Mouse (Mus musculus) stomach, postnatal 0 days (tissue): ENCODE results near the gene Igsf21. TPM values are rescaled to one million over a fixed set of nuclear protein-coding genes. Genes with fewer than 3 reads are reported as not detected.

Source experiments
- ATAC-seq: fragments of 200-750 bp; cut with Nextera tagmentation; 2 replicates; pipeline ENCODE4 v1.8.0; 2017; ENCODE audit not compliant: low FRiP score, low TSS enrichment
- DNase-seq: peaks from one replicate; pipeline ENCODE4 v3.0.0-alpha.2; 2016; ENCODE audit warnings: low spot score
- H3K27ac ChIP-seq: fragments of 300-500 bp; sonication (generic); replicated peaks from 2 replicates; pipeline ENCODE4 v1.5.1; 2014; ENCODE audit warnings: mild to moderate bottlenecking, control low read depth
- H3K27me3 ChIP-seq: fragments of 300-500 bp; sonication (generic); 2 replicates; pipeline ENCODE4 v1.6.1; 2014; ENCODE audit warnings: low read length; ENCODE audit not compliant: control insufficient read depth, insufficient read depth
- H3K36me3 ChIP-seq: fragments of 300-500 bp; sonication (generic); 2 replicates; pipeline ENCODE4 v1.6.1; 2014; ENCODE audit warnings: low read length, mixed read lengths; ENCODE audit not compliant: control insufficient read depth, insufficient read depth
- H3K4me1 ChIP-seq: fragments of 300-500 bp; sonication (generic); replicated peaks from 2 replicates; pipeline ENCODE4 v1.6.1; 2014; ENCODE audit warnings: antibody characterized with exemption; ENCODE audit not compliant: control insufficient read depth, insufficient read depth
- H3K4me2 ChIP-seq: fragments of 300-500 bp; sonication (generic); replicated peaks from 2 replicates; pipeline ENCODE4 v1.6.1; 2014; ENCODE audit warnings: low read depth, mild to moderate bottlenecking, control low read depth, moderate library complexity
- H3K4me3 ChIP-seq: fragments of 300-500 bp; sonication (generic); 2 replicates; pipeline ENCODE4 v1.5.1; 2014; ENCODE audit warnings: low read depth, low read length, control low read depth
- H3K9ac ChIP-seq: fragments of 300-500 bp; sonication (generic); 2 replicates; pipeline ENCODE4 v1.6.1; 2014; ENCODE audit warnings: mild to moderate bottlenecking, low read length, control low read depth, mixed read lengths
- H3K9me3 ChIP-seq: fragments of 300-500 bp; sonication (generic); 2 replicates; pipeline ENCODE4 v1.6.1; 2016; ENCODE audit warnings: low read length; ENCODE audit not compliant: control insufficient read depth
- CTCF ChIP-seq: IDR thresholded peaks from 2 replicates; pipeline ENCODE4 v1.5.1; 2016; ENCODE audit warnings: antibody characterized with exemption, low read depth, mild to moderate bottlenecking, moderate library complexity
- EP300 ChIP-seq: optimal IDR thresholded peaks from 2 replicates; pipeline ENCODE3; 2016; ENCODE audit warnings: antibody characterized with exemption
- WGBS: fragments of 180-500 bp; shearing (Covaris S2); extraction: QIAGEN DNeasy Blood & Tissue Kit; methylation state at CpG from one replicate; pipeline ENCODE4 v1.1.7; 2014; 5-methylcytosine and 5-hydroxymethylcytosine counted together
- polyA plus RNA-seq: library from polyadenylated mRNA; unstranded; fragments of >200 nt; fragmentation: Nextera tagmentation; extraction: Ambion mirVana; gene quantifications from 2 replicates; pipeline ENCODE4 v1.2.1, GENCODE M21; 2015

The Igsf21 gene
- polyA plus RNA-seq, 1 experiment from 2014 or later = 1.2 TPM

- H3K9me3 ChIP-seq = no peaks in the 10 kb centered on the region
- no peak overlapping the region for H3K4me2 ChIP-seq
- H3K36me3 ChIP-seq = no peaks in the 10 kb centered on the region
- no peaks in the 10 kb centered on the region for H3K4me1 ChIP-seq
- ATAC-seq (0 out of 2 replicates have a peak, but pooled peaks have one; percentile 22), DNase-seq (no peak)
- no peaks in the 10 kb centered on the region for H3K27me3 ChIP-seq
- no peak overlapping the region for H3K4me3 ChIP-seq
- no peak for TF ChIP-seq CTCF
- TF ChIP-seq EP300 = no peak
- 44% methylated on average over 12 of the region's 12 CpGs for WGBS
- no peak overlapping the region for H3K9ac ChIP-seq
- H3K27ac ChIP-seq = no peak overlapping the region
Measured at GRCm38 (mm10) chr4:140205811-140206231, 40.8 kb downstream of the Igsf21 start.

- Histone ChIP-seq H3K4me3 (no peak overlapping the region), H3K36me3 (no peaks in the 10 kb centered on the region), H3K9ac (no peak overlapping the region), H3K27me3 (no peaks in the 10 kb centered on the region), H3K4me1 (no peaks in the 10 kb centered on the region), H3K9me3 (no peaks in the 10 kb centered on the region), H3K27ac (no peak overlapping the region), H3K4me2 (no peak overlapping the region)
- DNase-seq (no peak), ATAC-seq (no peak)
- 66% methylated on average over 10 of the region's 10 CpGs for WGBS
- TF ChIP-seq EP300 = no peak
- TF ChIP-seq CTCF = no peak
Measured at GRCm38 (mm10) chr4:140204775-140205174, 41.8 kb downstream of the Igsf21 start.

DNA sequence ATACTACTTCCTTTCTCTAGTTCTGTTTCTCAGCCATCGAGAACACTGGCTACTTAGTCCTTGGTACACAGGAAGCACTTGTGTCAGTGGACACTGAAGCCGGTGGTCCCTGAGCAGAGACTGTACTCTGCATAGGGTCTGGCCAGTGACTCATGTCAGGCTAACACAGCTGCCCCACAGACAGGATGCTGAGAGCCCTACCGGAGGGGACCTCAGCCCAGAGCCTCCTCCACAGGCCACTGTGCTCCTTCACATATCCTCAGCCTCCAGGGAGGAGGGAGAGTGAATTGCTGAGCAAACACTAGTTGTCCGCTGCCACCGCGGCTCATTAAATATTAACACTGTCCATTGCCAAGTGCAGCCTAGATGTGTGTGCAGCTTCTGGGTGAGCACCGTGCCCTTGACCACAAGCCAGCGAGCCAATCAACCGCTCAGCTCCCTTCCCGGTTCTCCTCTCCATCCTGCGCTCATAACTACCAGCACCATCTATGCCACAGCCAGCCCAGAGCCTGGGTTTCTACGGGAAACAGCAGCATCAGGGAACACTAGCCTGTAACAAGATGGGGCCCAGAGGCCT, 42.8 kb downstream of the Igsf21 start:
- Histone ChIP-seq H3K9ac (no peak overlapping the region), H3K4me2 (no peak overlapping the region), H3K27me3 (no peaks in the 10 kb centered on the region), H3K4me1 (no peaks in the 10 kb centered on the region), H3K36me3 (no peaks in the 10 kb centered on the region), H3K27ac (no peak overlapping the region), H3K4me3 (no peak overlapping the region), H3K9me3 (no peaks in the 10 kb centered on the region)
- 64% methylated on average over 12 of the region's 12 CpGs for whole genome bisulfite sequencing
- no peak for TF ChIP-seq CTCF
- DNase-seq (no peak), ATAC-seq (no peak)

- Histone ChIP-seq H3K4me1 (no peaks in the 10 kb centered on the region), H3K27me3 (no peaks in the 10 kb centered on the region), H3K36me3 (no peaks in the 10 kb centered on the region), H3K4me2 (no peak overlapping the region), H3K27ac (no peak overlapping the region), H3K4me3 (no peak overlapping the region), H3K9ac (no peak overlapping the region), H3K9me3 (no peaks in the 10 kb centered on the region)
- ATAC-seq (no peak), DNase-seq (no peak)
- TF ChIP-seq CTCF (no peak), EP300 (no peak)
- 35% methylated on average over 6 of the region's 6 CpGs for WGBS
Measured at GRCm38 (mm10) chr4:140202196-140202595, 44.4 kb downstream of the Igsf21 start.

- DNase-seq (no peak), ATAC-seq (no peak)
- Histone ChIP-seq H3K27ac (no peak overlapping the region), H3K9me3 (no peaks in the 10 kb centered on the region), H3K9ac (no peak overlapping the region), H3K4me1 (no peaks in the 10 kb centered on the region), H3K27me3 (no peaks in the 10 kb centered on the region), H3K4me2 (no peak overlapping the region), H3K4me3 (no peak overlapping the region), H3K36me3 (no peaks in the 10 kb centered on the region)
- no peak for TF ChIP-seq CTCF
- no peak for TF ChIP-seq EP300
- 68% methylated on average over 14 of the region's 14 CpGs for WGBS
Measured at GRCm38 (mm10) chr4:140200296-140200695, 46.3 kb downstream of the Igsf21 start.

DNA sequence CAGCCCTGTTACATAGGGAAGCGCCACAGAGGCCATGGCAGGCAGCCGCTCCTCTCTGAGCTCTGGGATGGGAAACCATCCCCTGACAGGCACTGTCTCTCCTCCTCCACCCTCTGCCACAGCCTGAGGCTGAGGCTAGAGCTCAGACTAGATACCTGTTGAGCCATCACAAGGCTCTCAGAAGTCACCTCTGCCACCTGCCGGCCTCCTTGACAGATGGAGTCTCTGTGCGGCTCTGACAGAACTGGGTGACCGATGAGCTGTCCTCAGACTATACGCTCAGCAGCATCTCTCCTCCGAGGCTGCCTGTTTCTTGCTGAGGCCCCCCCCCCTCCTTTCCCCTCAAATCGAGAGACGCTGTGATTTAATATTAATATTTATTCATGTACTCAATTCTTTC, 49.9 kb downstream of the Igsf21 start:
- Histone ChIP-seq H3K36me3 (no peaks in the 10 kb centered on the region), H3K4me2 (no peak overlapping the region), H3K9me3 (no peaks in the 10 kb centered on the region), H3K4me3 (no peak overlapping the region), H3K4me1 (no peaks in the 10 kb centered on the region), H3K27me3 (no peaks in the 10 kb centered on the region), H3K27ac (no peak overlapping the region), H3K9ac (no peak overlapping the region)
- TF ChIP-seq EP300 (no peak), CTCF (no peak)
- no peak for ATAC-seq
- WGBS = 59% methylated on average over 9 of the region's 9 CpGs
- no peak for DNase-seq
